Mouse (Mus musculus): ENCODE data around the gene Cyb5rl.
A peak's percentile ranks its signal among the peaks of the same experiment; 100 is the strongest.
"Not testable (repeated sequence)": the region's sequence is repeated elsewhere in the genome, so short reads cannot be mapped to it uniquely, and the experiment has no call there.

The Cyb5rl gene

DNA sequence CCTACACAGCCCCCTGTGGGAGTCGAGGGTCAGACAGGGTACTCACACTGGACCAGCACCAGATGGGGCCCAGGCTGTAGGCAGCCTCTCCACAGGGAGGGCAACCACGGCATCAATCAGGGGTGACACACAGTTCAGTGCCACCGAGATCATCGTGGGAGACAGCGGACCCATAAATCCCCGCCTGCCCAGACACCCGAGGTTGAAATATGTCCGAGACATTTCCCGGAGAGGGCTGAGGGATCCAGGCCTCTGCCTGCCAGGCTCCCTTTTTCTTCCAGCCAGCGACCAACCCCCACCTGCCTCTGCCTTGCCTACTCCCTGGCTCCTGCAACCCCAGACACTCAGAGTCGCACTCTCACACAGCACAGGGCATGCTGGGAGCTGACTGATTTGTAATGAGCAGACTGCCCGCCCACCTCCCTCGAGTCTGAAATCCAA, 41.5 kb downstream of the Cyb5rl start:
- DNase-seq (ENCODE audit: low spot score in 2 of 2), result peak; percentile 28 to 35

DNA sequence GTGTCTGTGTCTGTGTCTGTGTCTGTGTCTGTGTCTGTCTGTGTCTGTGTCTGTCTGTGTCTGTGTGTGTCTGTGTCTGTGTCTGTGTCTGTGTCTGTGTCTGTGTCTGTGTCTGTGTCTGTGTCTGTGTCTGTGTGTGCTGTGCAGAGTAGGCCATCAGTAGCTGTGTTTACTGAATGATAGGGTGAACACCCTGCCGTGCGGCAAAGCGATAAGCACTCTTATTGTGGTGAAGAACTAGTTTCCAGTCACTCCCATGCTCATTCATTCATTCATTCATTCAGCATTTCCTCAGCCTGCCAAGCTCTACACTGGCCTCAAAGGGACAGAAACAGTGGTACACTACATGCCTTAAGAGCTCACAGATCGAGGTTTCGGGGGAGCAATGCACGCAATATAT, 42.4 kb downstream of the Cyb5rl start:
- not testable (repeated sequence) for DNase-seq (ENCODE audit: low spot score in 2 of 2)

DNA sequence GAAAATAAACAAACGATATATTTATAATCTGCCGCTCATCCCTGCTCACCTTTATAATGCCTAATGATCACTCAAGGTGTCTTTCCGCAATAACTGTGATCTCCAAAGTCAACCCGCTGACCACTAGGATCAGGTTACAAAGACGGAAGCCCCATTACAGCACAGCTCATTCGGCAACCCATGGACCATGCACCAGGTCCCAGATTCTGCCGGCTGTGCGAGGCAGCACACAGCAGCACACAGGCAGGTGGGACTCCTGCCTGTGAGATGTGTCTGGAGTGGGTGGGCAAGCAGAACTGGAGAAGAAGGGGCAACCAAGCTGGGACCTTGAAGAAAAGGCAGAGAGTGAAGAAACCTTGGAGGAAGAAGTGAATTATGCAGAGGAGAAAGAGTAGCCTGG, 47.5 kb downstream of the Cyb5rl start:
- no peak for DNase-seq (ENCODE audit: low spot score in 2 of 2)

GRCm38 (mm10) chr4:107117741-107118385, 51.1 kb downstream of the Cyb5rl start:
- DNase-seq (ENCODE audit: low spot score in 2 of 2), result no peak

DNA sequence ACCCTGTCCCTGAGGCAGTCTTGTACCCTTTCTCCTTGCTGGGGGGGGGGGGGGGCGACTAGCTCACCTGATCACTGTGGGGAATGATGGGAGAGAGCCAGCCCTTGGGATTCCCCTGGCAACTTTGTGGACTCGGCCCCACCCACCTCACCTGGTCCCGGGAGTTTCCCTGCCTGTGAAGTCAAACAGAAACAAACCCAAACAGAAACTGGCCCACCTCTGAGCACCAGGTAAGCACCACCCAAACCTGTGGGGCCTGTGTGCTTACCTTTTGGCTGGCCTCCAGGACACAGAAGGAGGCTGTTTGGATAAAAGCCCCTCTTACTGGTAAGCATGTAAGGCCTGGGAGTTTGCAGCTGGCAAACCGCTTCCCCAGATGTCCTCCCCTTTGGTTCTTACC, 52.3 kb downstream of the Cyb5rl start:
- DNase-seq (ENCODE audit: low spot score in 2 of 2), result no peak

- no peak for DNase-seq (ENCODE audit: low spot score in 2 of 2)
Measured at GRCm38 (mm10) chr4:107120676-107121075, 53.9 kb downstream of the Cyb5rl start.

DNA sequence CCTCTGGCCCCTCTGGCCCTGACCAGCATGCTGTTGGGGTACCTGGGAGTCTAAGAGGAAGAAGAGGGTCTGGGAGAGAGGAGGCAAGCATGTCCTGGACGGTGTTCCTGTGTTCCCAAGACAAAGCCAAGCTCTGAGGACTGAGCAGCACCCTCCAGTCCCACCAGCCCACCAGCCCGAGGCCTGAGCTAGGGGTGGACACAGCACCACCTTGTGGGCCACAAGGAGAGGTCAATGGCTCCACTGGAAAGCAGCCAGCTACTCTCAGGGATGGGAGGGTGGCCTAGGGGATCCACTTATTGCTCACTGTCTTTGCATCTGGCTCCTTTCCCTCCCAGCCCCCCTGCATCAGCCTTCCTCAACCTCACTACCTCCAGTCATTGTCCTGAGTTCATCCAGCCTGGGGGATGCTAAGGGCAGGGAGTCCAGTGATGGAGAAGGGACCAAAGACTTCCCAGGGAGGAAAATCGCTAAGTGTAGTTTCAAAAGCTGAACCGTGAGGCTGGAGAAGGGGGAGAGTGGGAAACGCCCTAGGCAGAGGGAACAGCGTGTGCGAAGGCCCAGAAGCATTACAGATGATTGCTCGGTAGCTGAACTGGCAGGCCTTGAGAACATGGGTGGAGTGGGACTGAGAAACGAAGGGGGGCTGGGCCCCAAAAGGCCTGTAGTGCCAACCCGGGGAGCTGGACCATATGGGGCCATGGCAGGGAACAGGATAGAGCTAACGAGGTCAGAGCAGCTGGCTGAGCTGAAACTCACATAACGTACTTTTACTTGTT, 54.6 kb downstream of the Cyb5rl start:
- no peak for DNase-seq (ENCODE audit: low spot score in 2 of 2)

DNA sequence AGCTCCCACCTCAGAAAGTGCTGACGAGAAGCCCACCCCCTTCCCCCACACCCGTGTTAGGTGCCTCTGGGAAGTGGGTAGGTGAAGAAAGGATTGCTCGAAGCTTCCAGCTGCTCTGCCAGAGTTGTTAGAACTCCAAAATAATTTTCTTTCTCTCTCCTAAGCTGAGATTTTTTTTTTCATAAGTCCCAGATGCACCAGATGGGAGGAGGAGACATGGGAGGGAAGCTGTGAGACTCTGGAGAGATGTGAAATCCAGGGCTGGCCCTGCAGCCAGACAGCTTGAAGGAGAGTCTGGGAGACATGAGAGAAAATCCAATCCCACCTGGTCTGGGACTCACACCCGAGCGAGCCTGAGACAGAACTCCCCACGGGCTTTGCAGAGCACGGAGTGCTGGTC, 57.6 kb downstream of the Cyb5rl start:
- DNase-seq (ENCODE audit: low spot score in 2 of 2), result peak; percentile 15 to 20

GRCm38 (mm10) chr4:107125101-107125500, 58.3 kb downstream of the Cyb5rl start:
- DNase-seq (ENCODE audit: low spot score in 2 of 2), result no peak

DNA sequence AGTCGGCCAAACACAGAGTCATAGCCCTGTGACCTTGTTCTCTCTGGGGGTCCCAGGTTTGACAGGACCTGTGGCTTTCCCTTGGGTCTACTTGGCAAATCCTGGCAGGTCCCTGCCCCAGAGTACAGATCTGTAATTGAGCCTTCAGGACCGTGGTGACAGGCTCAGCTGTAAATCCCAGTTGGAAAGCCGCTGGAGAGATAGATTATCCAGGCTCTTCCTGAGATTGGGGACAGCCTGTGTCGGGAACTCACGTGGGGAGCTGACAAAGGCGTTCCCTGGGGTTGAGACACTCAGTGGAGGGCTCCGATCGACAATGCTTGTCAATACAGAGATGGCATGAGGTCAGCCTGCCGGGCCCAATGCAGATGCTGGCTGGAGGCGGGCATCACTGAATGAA, 59.6 kb downstream of the Cyb5rl start:
- DNase-seq (ENCODE audit: low spot score in 2 of 2), result no peak

- no peak for DNase-seq (ENCODE audit: low spot score in 2 of 2)
Measured at GRCm38 (mm10) chr4:107126891-107127524, 60.2 kb downstream of the Cyb5rl start.

DNA sequence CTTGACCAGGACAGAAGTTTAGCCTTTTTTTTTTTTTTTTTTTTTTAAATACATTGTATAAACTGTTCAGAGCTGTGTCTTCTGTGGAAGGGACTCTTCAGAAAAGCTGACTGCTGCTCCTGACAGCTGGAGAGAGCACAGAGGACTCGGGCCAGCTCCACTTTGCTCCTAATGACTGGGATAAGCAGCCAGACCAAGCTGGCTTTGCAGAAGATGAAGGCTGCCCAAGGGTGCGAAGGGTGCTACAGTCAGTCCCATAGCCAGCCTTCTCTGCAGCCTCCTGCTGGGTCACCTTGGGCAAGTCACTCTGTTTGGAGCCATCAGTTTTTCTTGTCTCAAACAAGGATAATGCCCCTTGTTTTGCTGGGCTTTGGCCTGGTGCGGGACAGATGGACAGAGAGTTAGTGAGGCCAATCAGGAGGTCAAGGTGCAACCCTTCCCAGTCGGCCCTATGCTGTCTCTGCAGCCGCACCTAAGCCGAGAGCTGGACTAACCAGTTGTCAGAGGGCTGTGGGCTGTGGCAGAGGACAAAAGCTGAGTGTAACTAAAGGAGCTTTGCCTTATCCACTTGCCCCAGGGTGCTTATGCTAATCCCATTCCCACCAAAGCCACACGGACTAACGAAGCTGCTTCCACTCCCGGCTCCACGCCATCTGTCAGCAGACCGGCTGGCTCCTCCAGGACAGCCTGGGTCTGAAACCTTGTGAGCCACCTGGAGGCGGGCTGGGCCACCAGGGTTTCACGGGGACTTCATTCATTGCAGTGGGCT, 61.3 kb downstream of the Cyb5rl start:
- no peak for DNase-seq (ENCODE audit: low spot score in 2 of 2)

DNA sequence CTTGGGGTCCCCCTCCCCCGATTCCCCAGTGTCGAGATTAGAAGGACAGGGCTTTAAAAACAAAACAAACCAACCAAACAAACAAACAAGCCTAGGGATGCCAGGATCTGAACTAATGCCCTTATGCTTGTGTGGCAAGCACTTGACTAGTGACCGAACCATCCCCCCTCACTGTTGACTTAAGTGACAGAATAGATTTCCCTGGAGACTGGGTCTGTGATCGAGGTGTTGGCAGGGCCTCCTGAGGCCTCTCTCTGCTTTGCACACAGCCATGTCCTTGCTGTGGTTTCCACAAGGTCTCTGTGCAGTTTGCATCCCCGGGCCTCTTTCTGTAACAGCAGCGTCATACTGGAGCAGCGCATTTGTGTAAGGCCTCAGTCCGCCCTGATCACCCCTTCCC, 62.6 kb downstream of the Cyb5rl start:
- no peak for DNase-seq (ENCODE audit: low spot score in 2 of 2)

- peak; percentile 37 to 41 for DNase-seq (ENCODE audit: low spot score in 2 of 2)
Measured at GRCm38 (mm10) chr4:107130534-107130933, 63.7 kb downstream of the Cyb5rl start.

DNA sequence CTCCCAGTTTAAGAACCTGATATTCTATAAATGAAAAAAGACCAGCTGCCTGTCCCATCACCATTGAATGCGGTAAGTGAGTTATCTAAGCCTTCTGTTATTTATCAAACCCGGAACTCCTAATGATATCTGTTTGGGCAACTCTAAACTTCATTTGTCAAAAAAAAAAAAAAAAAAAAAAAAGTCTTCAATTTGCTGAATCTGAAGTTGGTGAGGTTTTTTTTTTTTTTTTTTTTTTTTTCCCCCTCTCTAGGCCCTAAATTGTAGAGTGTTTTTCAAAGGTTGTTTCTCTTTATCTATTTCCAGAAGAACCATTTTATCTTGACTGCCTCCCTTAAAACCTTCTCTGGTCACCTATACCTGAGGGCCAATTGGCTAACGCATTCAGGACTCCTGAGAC, 68.1 kb downstream of the Cyb5rl start:
- DNase-seq (ENCODE audit: low spot score in 2 of 2), result no peak

DNA sequence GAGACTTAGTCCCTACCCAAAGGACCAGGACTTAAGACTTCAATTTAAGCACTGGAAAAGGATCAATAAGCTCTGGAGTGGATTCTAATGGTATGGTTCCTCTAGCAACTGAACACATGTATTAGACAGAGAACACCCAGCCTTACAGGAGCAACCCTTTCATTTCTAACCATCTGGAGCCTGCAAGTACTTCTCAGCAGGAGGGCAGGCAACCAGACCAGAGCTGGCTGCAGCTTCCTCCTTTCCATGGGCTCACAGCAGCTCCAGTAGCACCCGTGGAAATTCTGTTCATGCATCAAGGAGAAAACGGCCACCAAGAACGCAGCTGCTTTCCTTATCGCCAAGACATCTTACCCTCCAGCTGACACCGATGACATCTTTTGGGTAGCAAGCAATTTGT, 68.9 kb downstream of the Cyb5rl start:
- DNase-seq (ENCODE audit: low spot score in 2 of 2), result no peak

GRCm38 (mm10) chr4:107136531-107136930, 69.7 kb downstream of the Cyb5rl start:
- no peak for DNase-seq (ENCODE audit: low spot score in 2 of 2)
